Mouse (Mus musculus) layer of hippocampus, postnatal 25 days (tissue): ENCODE measurements around the gene Fxyd7. TPM values are rescaled to one million over a fixed set of nuclear protein-coding genes. Genes with fewer than 3 reads are reported as not detected.

Source experiments
- DNase-seq, 2 experiments: peaks; one replicate each; pipeline ENCODE4 v3.0.0; 2022; ENCODE audit warnings: mixed read lengths in 2 of 2, low spot score in 1 of 2; ENCODE audit errors: extremely low spot score in 1 of 2
- microRNA-seq, 2 experiments: library from miRNA; unstranded; fragments of <30 nt; microRNA quantifications; one replicate each; pipeline ENCODE4 v1.2.0; 2021
- total RNA-seq, 2 experiments: library from RNA; stranded (reverse); gene quantifications; 2 replicates each; pipeline ENCODE4 v1.2.3; 2021

The Fxyd7 gene
- total RNA-seq, 2 experiments from 2014 or later = 151 to 157 TPM

DNA sequence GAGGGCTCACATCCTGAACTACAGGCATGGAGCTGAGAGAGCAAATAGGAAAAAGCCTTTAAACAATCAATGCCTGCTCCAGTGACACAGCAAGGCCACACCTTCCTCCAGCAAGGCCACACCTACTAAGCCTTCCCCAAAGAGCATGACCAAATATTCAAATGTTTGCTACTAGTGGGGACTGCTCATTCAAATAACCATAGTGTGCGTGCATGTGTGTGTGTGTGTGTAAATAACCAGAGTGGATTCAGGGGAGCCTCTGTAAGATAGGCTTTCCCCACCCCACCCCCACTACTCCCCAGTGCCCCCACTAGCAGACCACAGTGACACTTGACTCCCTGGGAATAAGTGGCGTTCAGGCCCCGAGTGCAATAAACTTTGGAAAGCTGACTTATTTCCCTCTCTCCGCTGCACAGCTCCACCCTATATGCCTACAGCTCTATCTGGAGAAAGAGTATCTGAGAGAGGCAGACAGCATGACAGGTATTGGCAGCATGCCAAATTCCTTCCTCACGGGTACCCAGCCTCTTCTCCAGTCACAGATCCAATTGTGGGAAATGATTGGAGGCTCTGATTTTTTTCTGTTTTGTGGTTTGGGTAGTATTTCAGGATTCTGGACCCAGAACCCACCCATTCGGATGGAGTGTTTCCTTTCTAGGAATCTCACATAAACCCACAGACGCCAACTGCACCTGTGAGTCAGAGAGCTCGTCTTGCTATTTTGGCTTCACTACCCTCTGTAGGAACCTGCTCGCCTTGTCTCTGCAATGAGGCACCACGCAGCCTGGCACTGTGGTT, 34.0 kb downstream of the Fxyd7 start:
- DNase-seq = peak in 1 of 2 experiments; percentile 13

DNA sequence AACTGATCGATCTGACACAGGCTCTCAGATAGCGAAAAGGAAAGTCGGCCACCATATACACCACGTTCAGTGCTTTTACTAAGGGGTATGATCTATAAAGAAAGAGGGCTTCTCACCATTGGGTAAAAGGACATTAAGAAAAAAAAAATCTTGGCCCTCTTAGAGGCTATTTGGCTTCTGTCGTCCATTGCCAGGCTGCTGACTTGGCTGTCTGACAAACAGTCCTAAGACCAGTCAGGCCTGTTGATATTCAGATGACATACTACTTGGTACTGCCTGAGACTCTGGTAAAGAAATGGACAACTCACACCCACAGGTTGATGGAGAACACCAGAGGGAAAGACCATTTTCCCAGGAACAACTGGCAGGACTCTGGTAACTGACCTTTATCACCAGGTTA, 38.3 kb downstream of the Fxyd7 start:
- DNase-seq = no peak

DNA sequence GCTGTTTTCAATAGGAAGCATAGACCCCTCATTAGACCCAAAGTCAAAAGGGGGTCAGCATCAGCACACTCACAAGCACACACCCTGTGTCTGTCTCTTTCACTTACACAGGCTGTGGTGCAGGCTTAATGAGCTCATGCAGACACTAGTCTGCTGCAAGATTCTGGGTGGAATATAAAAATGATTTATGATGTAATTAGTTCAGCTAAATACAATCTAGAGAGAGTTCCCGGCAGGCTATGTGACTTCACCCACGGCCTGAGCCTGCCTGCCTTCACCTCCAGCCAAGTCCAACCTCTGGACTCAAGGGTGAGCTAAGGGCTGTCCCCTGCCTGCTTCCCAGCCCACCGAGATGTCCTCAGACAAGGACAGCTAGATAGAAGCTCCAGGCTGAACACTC, 42.4 kb downstream of the Fxyd7 start:
- DNase-seq = no peak

DNA sequence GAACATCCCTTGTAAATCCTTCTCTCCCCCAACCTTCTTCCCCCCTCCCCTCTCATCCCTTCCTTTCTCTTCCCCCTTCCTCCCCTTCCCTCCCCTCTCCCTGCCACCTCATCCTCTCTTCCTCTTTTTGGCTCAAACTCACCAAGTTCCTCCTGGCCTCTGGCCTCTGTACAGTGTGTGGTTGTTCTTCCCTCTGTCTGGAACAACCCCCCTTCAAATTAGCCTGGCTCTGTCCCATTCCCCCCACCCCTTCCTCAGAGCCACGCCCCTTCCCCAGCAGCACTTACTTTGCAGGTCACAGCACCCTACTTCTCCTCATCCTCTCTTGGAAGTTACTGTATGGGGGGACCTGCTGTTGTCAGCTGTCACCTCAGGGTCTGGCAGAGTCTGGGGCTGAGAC, 43.1 kb downstream of the Fxyd7 start:
- DNase-seq = no peak

DNA sequence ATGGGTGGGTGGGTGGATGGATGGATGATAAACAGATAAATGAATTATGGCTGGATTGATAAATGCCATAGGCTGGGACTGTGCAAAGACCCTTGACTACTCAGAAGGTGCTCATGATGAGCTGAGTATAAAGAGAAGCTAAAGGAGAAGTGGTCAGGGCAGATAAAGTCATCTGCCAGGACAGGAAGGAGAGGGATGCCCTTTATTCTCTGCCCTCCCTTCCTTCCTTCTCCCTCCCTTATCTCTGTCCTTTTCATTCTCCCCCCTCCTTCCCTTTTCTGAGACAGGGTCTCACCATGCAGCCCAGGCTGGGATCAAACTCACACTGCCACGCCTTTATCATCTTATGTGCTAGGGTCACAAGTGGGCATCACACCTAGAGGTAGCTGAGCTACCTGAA, 43.5 kb downstream of the Fxyd7 start:
- DNase-seq = no peak

DNA sequence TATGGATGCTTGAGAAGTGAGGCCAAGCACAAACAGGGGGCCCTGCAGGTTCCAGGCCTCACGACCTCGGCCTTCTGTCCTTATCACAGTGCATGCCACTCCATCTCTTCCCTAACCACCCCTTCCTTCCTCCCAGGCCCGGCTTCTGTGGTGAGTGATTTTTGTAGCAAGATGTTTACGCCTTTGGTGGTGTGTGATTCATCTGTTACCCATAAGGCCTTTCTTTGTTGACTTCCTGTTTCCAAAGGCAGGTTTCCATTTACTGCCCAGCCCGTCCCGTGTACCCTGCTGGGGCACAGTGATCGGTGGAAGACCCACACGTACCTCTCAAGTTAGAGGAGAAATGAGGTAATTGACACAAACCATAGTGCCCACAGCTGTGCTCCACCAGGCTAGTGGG, 48.6 kb downstream of the Fxyd7 start:
- no peak for DNase-seq

DNA sequence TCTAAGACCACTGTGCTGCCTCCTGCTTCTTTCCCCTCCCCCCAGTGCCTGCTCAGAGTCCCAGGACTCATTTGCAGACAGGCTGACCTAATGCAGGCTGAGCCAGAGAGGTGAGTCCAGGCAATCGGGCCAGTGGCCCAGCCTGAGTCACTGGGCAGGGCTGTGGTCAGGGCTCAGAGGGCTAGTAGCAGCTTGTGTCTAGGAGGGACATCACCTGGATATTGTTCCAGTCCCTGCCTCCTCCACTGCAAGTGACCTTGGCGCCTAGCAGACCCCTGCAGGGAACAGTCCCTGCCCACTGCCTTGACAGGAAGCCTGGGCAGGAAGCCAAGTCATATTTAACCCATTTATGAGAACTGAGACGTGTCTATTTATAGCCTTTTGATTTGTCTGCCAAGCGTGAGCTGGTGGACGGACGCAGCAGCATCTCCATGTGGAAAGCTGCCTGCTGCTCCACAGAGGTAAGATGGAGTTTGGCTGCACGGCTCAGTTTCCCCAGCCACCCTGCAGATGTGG, 50.7 kb downstream of the Fxyd7 start:
- DNase-seq = no peak

DNA sequence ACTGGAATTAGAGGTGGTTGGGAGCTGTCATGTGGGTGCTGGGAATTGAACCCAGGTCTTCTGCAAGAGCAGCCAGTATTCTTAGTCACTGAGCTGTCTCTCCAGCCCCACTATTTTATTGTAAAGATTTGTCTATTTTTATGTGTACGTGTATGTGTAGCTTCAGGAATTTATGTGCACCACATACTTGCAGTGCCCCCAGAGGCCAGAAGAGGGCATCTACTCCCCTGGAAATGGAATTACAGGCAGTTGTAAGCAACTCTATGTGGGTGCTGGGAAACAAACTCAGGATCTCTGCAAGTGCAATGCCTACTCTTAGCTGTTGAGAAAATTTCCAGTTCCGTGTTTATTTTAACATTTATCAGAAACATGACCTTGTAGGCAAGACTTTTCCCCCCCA, 54.8 kb downstream of the Fxyd7 start:
- no peak for DNase-seq

DNA sequence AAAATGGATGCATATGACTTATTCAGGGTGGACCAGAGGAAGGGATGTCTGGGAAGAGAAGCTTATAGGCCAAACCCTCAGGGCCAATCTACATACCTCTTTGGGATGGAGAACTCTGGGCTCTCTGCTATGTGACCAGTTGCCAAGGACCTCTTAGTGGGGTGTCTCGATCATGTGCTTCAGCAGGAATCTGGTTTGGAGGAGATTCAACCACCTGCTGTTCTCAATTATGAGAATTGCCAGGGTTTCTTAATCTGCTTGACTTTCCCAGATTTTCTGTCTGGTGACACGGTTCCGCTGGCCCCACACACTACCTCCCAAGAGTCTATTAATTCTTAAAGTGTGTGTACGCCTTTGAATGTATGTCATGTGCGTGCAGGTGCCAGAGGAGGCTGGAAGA, 57.3 kb downstream of the Fxyd7 start:
- no peak for DNase-seq

Small RNAs within 50 kb of the gene (microRNA-seq; reads per million reads assigned to microRNA genes)
- 0 reads per million in 2 experiments for gene Mir7050

Other genes starting within 250 kb of the Fxyd7 start
- not detected for gene Ffar2, start 227.7 kb downstream of the Fxyd7 start, total RNA-seq
- not detected for gene Ffar3, start 195.3 kb downstream of the Fxyd7 start, total RNA-seq
- gene Ffar1, start 189.9 kb downstream of the Fxyd7 start, total RNA-seq = not detected
- not detected for gene Cd22, start 171.1 kb downstream of the Fxyd7 start, total RNA-seq
- 100 to 1,000 TPM; 319 to 342 TPM for gene Mag, start 136.6 kb downstream of the Fxyd7 start, total RNA-seq
- gene Hamp2, start 126.8 kb downstream of the Fxyd7 start, total RNA-seq = not detected
- not detected for gene Hamp, start 107.4 kb downstream of the Fxyd7 start, total RNA-seq
- 100 to 1,000 TPM; 124 to 126 TPM for gene Usf2, start 94.7 kb downstream of the Fxyd7 start, total RNA-seq
- 1 to 10 TPM; 6.3 to 8.4 TPM for gene Lsr, start 78.0 kb downstream of the Fxyd7 start, total RNA-seq
- gene Fam187b, start 77.7 kb downstream of the Fxyd7 start, total RNA-seq = under 1 TPM; 0.22 to 0.45 TPM
- 10 to 100 TPM; 20.2 to 22.7 TPM for gene Fxyd5, start 9.0 kb downstream of the Fxyd7 start, total RNA-seq
- gene Fxyd1, start 5.7 kb upstream of the Fxyd7 start, total RNA-seq = 100 to 1,000 TPM; 103 to 113 TPM
- 10 to 100 TPM; 31.9 to 36.1 TPM for gene Lgi4, start 7.9 kb upstream of the Fxyd7 start, total RNA-seq
- not detected for gene Fxyd3, start 25.2 kb upstream of the Fxyd7 start, total RNA-seq
- gene Hpn, start 63.8 kb upstream of the Fxyd7 start, total RNA-seq = 1 to 10 TPM; 2.3 to 4.2 TPM
- 100 to 1,000 TPM; 548 to 608 TPM for gene Scn1b, start 75.5 kb upstream of the Fxyd7 start, total RNA-seq
- 100 to 1,000 TPM; 108 to 126 TPM for gene Gramd1a, start 104.4 kb upstream of the Fxyd7 start, total RNA-seq
- not detected for gene Scgb2b2, start 239.0 kb upstream of the Fxyd7 start, total RNA-seq
- gene Scgb1b2, start 240.4 kb upstream of the Fxyd7 start, total RNA-seq = not detected